Mouse (Mus musculus): ENCODE data around the gene Lgr6. TPM values are rescaled to one million over a fixed set of nuclear protein-coding genes. Genes with fewer than 3 reads are reported as not detected.

Lgr6 gene
- not detected for total RNA-seq (2023)

GRCm38 (mm10) chr1:135105124-135105523, at the start of gene Lgr6:
TSS of gene Lgr6 (minus strand) at chr1:135105276.

GRCm38 (mm10) chr1:135146077-135146945, 41.2 kb upstream of the Lgr6 start, which contains the start of gene Arl8a:
TSS of gene Arl8a (plus strand) at chr1:135146824.

GRCm38 (mm10) chr1:135132473-135132872, 27.4 kb upstream of the Lgr6 start, which contains the start of gene Ptpn7:
TSS of gene Ptpn7 (plus strand) at chr1:135132700.

GRCm38 (mm10) chr1:134962053-134962803, 142.8 kb downstream of the Lgr6 start, which contains the start of gene Ube2t:
TSS of gene Ube2t (plus strand) at chr1:134962565.

GRCm38 (mm10) chr1:134955637-134956176, 149.4 kb downstream of the Lgr6 start, which contains the start of gene Ppp1r12b:
TSS of gene Ppp1r12b (minus strand) at chr1:134955942.

Other genes starting within 250 kb of the Lgr6 start
- gene Ppp1r12b, start 149.3 kb downstream of the Lgr6 start, total RNA-seq (2023): 20.6 TPM
- gene Ube2t, start 142.7 kb downstream of the Lgr6 start, total RNA-seq (2023): 16.6 TPM
- gene Ptpn7, start 27.4 kb upstream of the Lgr6 start, total RNA-seq (2023): 42.4 TPM
- 48.3 TPM for gene Arl8a, start 41.5 kb upstream of the Lgr6 start, total RNA-seq (2023)
- not detected for gene Gpr37l1, start 62.4 kb upstream of the Lgr6 start, total RNA-seq (2023)
- not detected for gene Elf3, start 153.3 kb upstream of the Lgr6 start, total RNA-seq (2023)
- gene Rnpep, start 178.8 kb upstream of the Lgr6 start, total RNA-seq (2023): 27.0 TPM
- 55.8 TPM for gene Timm17a, start 208.5 kb upstream of the Lgr6 start, total RNA-seq (2023)
- gene Lmod1, start 219.5 kb upstream of the Lgr6 start, total RNA-seq (2023): not detected